Mouse (Mus musculus) heart, adult 2 months (tissue): ENCODE results near the gene Tfdp2. TPM values are rescaled to one million over a fixed set of nuclear protein-coding genes. Genes with fewer than 3 reads are reported as not detected.

Experiments used
- DNase-seq, 2 experiments: peaks; one replicate each; pipeline ENCODE4 v3.0.0; 2021
- H3K27ac ChIP-seq: fragments of 200-600 bp; 2 replicates; pipeline ENCODE4 v1.8.1; 2022
- H3K27me3 ChIP-seq: fragments of 200-500 bp; 2 replicates; pipeline ENCODE4 v1.6.1; 2012; ENCODE audit warnings: mild to moderate bottlenecking, low read length, inconsistent platforms, mixed read lengths; ENCODE audit not compliant: control insufficient read depth, insufficient read depth
- H3K36me3 ChIP-seq: fragments of 200-500 bp; 2 replicates; pipeline ENCODE4 v1.6.1; 2012; ENCODE audit warnings: low read length, inconsistent platforms; ENCODE audit not compliant: control insufficient read depth, insufficient read depth
- H3K4me1 ChIP-seq: fragments of 200-500 bp; 2 replicates; pipeline ENCODE4 v1.6.1; 2011; ENCODE audit warnings: low read length; ENCODE audit not compliant: control insufficient read depth, insufficient read depth
- H3K4me3 ChIP-seq: fragments of 200-600 bp; 2 replicates; pipeline ENCODE4 v1.8.1; 2022
- H3K79me2 ChIP-seq: fragments of 200-500 bp; replicated peaks from 2 replicates; pipeline ENCODE4 v1.6.1; 2012; ENCODE audit warnings: mild to moderate bottlenecking, inconsistent platforms, low read length, moderate library complexity, mixed read lengths; ENCODE audit not compliant: control insufficient read depth, insufficient read depth
- H3K9ac ChIP-seq: fragments of 200-500 bp; 2 replicates; pipeline ENCODE4 v1.6.1; 2012; ENCODE audit warnings: low read depth, mild to moderate bottlenecking, control low read depth, inconsistent platforms, low read length, mixed read lengths
- CTCF ChIP-seq: fragments of 200-600 bp; IDR thresholded peaks from 2 replicates; pipeline ENCODE4 v1.8.1; 2022; ENCODE audit warnings: antibody characterized with exemption, mild to moderate bottlenecking, moderate library complexity
- EP300 ChIP-seq: fragments of 200-500 bp; IDR thresholded peaks from 2 replicates; pipeline ENCODE4 v1.6.1; 2011; ENCODE audit warnings: low read depth, low read length, control low read depth; ENCODE audit not compliant: insufficient read depth
- POLR2A ChIP-seq: fragments of 200-500 bp; IDR thresholded peaks from 2 replicates; pipeline ENCODE4 v1.6.1; 2011; ENCODE audit warnings: mild to moderate bottlenecking, low read depth, low read length, control low read depth; ENCODE audit not compliant: insufficient read depth
- WGBS: fragments of 180-500 bp; shearing (Covaris S2); methylation state at CpG from one replicate; pipeline ENCODE4 v1.1.7; 2018; 5-methylcytosine and 5-hydroxymethylcytosine counted together
- intact Hi-C: fragments of 180-260 bp; cut with DNase I; formaldehyde crosslinking; loops from one replicate; pipeline ENCODE4 v1.15.1; 2025
- polyA plus RNA-seq: library from polyadenylated mRNA; depleted of rRNA; stranded (reverse); fragments of >200 nt; gene quantifications from 2 replicates; pipeline ENCODE4 v1.2.3, GENCODE M21; 2012; rRNA removed
- total RNA-seq, 2 experiments: library from RNA; stranded (reverse); gene quantifications; 2 replicates each; pipeline ENCODE4 v1.2.3; 2021

The Tfdp2 gene
- total and polyA plus RNA-seq, 3 experiments: 18.5 to 131 (median 83.4) TPM

DNA sequence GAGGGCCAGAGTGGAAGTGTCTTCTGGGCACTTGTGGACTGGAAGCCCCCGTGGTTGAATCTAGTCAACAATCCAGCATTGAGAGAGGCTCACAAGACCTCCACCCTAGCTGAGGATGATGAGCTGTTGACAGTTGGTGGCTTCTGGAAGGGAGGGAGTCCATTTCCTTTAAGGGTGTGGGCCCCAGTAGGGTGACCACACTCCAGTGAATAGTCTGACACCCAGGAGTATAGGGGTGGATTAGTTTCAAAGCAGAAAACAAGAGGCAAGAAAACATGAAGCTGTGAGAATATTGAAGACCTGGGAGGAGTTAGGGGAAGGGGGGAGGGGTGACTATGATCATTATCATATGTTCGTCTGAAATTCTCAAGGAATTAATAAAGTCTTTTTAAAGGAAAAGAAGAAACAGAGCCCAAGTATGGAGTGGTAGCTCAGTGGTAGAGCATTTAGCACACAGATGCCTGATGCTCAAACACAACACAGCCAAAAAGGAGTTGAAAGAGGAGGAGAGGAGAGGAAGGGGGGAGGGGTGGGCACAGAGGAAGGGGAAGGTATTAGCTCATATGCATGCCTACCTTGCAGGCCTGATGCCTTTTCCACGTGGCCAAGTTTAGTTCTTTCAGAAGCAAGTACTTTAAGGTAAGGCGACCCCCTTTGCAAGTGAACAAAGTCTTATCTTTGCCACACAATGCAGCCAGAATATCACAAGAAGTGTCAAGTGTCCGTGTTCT, 173.7 kb downstream of the Tfdp2 start:
- H3K27ac ChIP-seq: no peak overlapping the region
- H3K27me3 ChIP-seq: no peaks in the 10 kb centered on the region
- no peak overlapping the region for H3K9ac ChIP-seq
- WGBS: 37% methylated on average over 5 of the region's 5 CpGs
- TF ChIP-seq CTCF: no peak
- no peak for TF ChIP-seq POLR2A
- no peak for TF ChIP-seq EP300
- intact Hi-C loops: no loop called here
- no peak for DNase-seq
- H3K79me2 ChIP-seq: no peaks in the 10 kb centered on the region
- no peaks in the 10 kb centered on the region for H3K36me3 ChIP-seq
- H3K4me1 ChIP-seq: peaks cover 1% of the 10 kb centered on the region; the same call in 1 of the 2 replicates
- H3K4me3 ChIP-seq: no peak overlapping the region

DNA sequence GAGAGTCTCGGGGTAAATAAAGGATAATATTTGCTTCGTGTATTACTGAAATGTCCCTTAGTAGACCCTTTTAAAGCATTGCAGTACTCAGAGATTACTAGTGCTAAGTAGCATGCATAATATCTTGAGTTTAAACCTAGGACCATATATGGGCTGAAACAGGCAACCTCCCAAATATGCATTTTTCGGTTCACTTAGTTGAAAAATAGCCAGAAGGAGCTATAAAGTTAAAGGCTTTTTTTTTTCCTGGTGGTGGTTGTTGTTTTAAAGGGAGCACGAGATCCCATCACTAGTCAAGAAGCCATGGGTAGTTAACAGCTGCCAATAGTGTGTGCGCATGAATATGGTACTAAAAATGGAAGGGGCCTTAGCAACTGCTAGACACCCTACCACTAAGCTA, 175.0 kb downstream of the Tfdp2 start:
- intact Hi-C loops: no loop called here
- H3K9ac ChIP-seq: no peak overlapping the region
- no peaks in the 10 kb centered on the region for H3K27me3 ChIP-seq
- 73% methylated on average over 5 of the region's 5 CpGs for WGBS
- no peaks in the 10 kb centered on the region for H3K36me3 ChIP-seq
- H3K79me2 ChIP-seq: no peaks in the 10 kb centered on the region
- no peak overlapping the region for H3K4me3 ChIP-seq
- H3K27ac ChIP-seq: no peak overlapping the region
- no peak for DNase-seq
- H3K4me1 ChIP-seq: no peaks in the 10 kb centered on the region
- TF ChIP-seq POLR2A (no peak), EP300 (no peak), CTCF (no peak)

Other genes with a start within 250 kb of the Tfdp2 start
- 10 to 100 TPM; 16.3 to 20.4 TPM for gene Xrn1, start 241.5 kb upstream of the Tfdp2 start, total RNA-seq
- gene Xrn1, start 241.5 kb upstream of the Tfdp2 start, polyA plus RNA-seq: 3.3 and 6.5 TPM in 2 replicates
- gene Gk5, start 76.9 kb upstream of the Tfdp2 start, total RNA-seq: 1 to 10 TPM; 2.7 to 3.1 TPM
- gene Gk5, start 76.9 kb upstream of the Tfdp2 start, polyA plus RNA-seq: 2.0 and 3.4 TPM in 2 replicates
- 10 to 100 TPM; 55.5 to 56.9 TPM for gene Atp1b3, start 168.2 kb downstream of the Tfdp2 start, total RNA-seq
- gene Atp1b3, start 168.2 kb downstream of the Tfdp2 start, polyA plus RNA-seq: 36.5 and 42.8 TPM in 2 replicates